Mouse (Mus musculus): Measurements from ENCODE around the gene Cfap58. TPM values are rescaled to one million over a fixed set of nuclear protein-coding genes. Genes with fewer than 3 reads are reported as not detected.

Gene Cfap58
- polyA plus RNA-seq, 1 experiment from 2014 or later = not detected

- no peaks in the 10 kb centered on the region for H3K79me2 ChIP-seq (ENCODE audit: inconsistent target)
- 82% methylated on average over 15 of the region's 15 CpGs for WGBS (ENCODE audit: missing documents)
- no peak overlapping the region for H3K27ac ChIP-seq
- no peak overlapping the region for H3K4me3 ChIP-seq (ENCODE audit: inconsistent target)
- no peaks in the 10 kb centered on the region for H3K36me3 ChIP-seq (ENCODE audit: inconsistent target)
Observed at GRCm38 (mm10) chr19:47978109-47978701, 40.7 kb downstream of the Cfap58 start.

GRCm38 (mm10) chr19:47979446-47979845 lies 42.0 kb downstream of the Cfap58 start:
- H3K36me3 ChIP-seq (ENCODE audit: inconsistent target) = no peaks in the 10 kb centered on the region
- no peak overlapping the region for H3K27ac ChIP-seq
- no peak overlapping the region for H3K4me3 ChIP-seq (ENCODE audit: inconsistent target)
- H3K79me2 ChIP-seq (ENCODE audit: inconsistent target) = no peaks in the 10 kb centered on the region
- WGBS (ENCODE audit: missing documents) = 79% methylated on average over 6 of the region's 6 CpGs

- 88% methylated on average over 10 of the region's 10 CpGs for WGBS (ENCODE audit: missing documents)
- Histone ChIP-seq H3K36me3 (ENCODE audit: inconsistent target) (no peaks in the 10 kb centered on the region), H3K4me3 (ENCODE audit: inconsistent target) (no peak overlapping the region), H3K79me2 (ENCODE audit: inconsistent target) (no peaks in the 10 kb centered on the region), H3K27ac (no peak overlapping the region)
Observed at GRCm38 (mm10) chr19:47980241-47980640, 42.8 kb downstream of the Cfap58 start.

GRCm38 (mm10) chr19:47985606-47986213 lies 48.2 kb downstream of the Cfap58 start:
- no peak overlapping the region for H3K27ac ChIP-seq
- H3K4me3 ChIP-seq (ENCODE audit: inconsistent target) = no peak overlapping the region
- H3K79me2 ChIP-seq (ENCODE audit: inconsistent target) = no peaks in the 10 kb centered on the region
- H3K36me3 ChIP-seq (ENCODE audit: inconsistent target) = no peaks in the 10 kb centered on the region
- 85% methylated on average over 14 of the region's 15 CpGs for WGBS (ENCODE audit: missing documents)

GRCm38 (mm10) chr19:47987986-47988385 lies 50.5 kb downstream of the Cfap58 start:
- WGBS (ENCODE audit: missing documents) = 80% methylated on average over 10 of the region's 11 CpGs
- Histone ChIP-seq H3K4me3 (ENCODE audit: inconsistent target) (no peak overlapping the region), H3K36me3 (ENCODE audit: inconsistent target) (no peaks in the 10 kb centered on the region), H3K79me2 (ENCODE audit: inconsistent target) (no peaks in the 10 kb centered on the region), H3K27ac (no peak overlapping the region)

GRCm38 (mm10) chr19:47988456-47988855 lies 51.0 kb downstream of the Cfap58 start:
- Histone ChIP-seq H3K36me3 (ENCODE audit: inconsistent target) (no peaks in the 10 kb centered on the region), H3K27ac (no peak overlapping the region), H3K79me2 (ENCODE audit: inconsistent target) (no peaks in the 10 kb centered on the region), H3K4me3 (ENCODE audit: inconsistent target) (no peak overlapping the region)
- 30% methylated on average over 16 of the region's 16 CpGs for WGBS (ENCODE audit: missing documents)

GRCm38 (mm10) chr19:47988880-47989574 lies 51.6 kb downstream of the Cfap58 start:
- 75% methylated on average over 13 of the region's 13 CpGs for WGBS (ENCODE audit: missing documents)
- no peaks in the 10 kb centered on the region for H3K79me2 ChIP-seq (ENCODE audit: inconsistent target)
- H3K4me3 ChIP-seq (ENCODE audit: inconsistent target) = no peak overlapping the region
- no peak overlapping the region for H3K27ac ChIP-seq
- no peaks in the 10 kb centered on the region for H3K36me3 ChIP-seq (ENCODE audit: inconsistent target)

GRCm38 (mm10) chr19:47989575-47989891 lies 52.1 kb downstream of the Cfap58 start:
- H3K4me3 ChIP-seq (ENCODE audit: inconsistent target) = no peak overlapping the region
- H3K36me3 ChIP-seq (ENCODE audit: inconsistent target) = no peaks in the 10 kb centered on the region
- WGBS (ENCODE audit: missing documents) = 93% methylated on average over 4 of the region's 4 CpGs
- no peak overlapping the region for H3K27ac ChIP-seq
- H3K79me2 ChIP-seq (ENCODE audit: inconsistent target) = no peaks in the 10 kb centered on the region

GRCm38 (mm10) chr19:48001240-48001639 lies 63.8 kb downstream of the Cfap58 start:
- WGBS (ENCODE audit: missing documents) = 95% methylated on average over 13 of the region's 13 CpGs
- no peaks in the 10 kb centered on the region for H3K36me3 ChIP-seq (ENCODE audit: inconsistent target)

GRCm38 (mm10) chr19:48001774-48002173 lies 64.3 kb downstream of the Cfap58 start:
- Histone ChIP-seq H3K79me2 (ENCODE audit: inconsistent target) (no peaks in the 10 kb centered on the region), H3K4me3 (ENCODE audit: inconsistent target) (no peak overlapping the region)
- 81% methylated on average over 11 of the region's 11 CpGs for WGBS (ENCODE audit: missing documents)

More at GRCm38 (mm10) chr19:48001240-48001639, 63.8 kb downstream of the Cfap58 start:
- H3K79me2 ChIP-seq (ENCODE audit: inconsistent target) = no peaks in the 10 kb centered on the region
- no peak overlapping the region for H3K4me3 ChIP-seq (ENCODE audit: inconsistent target)
- no peak overlapping the region for H3K27ac ChIP-seq

GRCm38 (mm10) chr19:48008771-48009413 lies 71.4 kb downstream of the Cfap58 start:
- no peak overlapping the region for H3K27ac ChIP-seq
- WGBS (ENCODE audit: missing documents) = 85% methylated on average over 10 of the region's 12 CpGs
- no peaks in the 10 kb centered on the region for H3K79me2 ChIP-seq (ENCODE audit: inconsistent target)
- no peaks in the 10 kb centered on the region for H3K36me3 ChIP-seq (ENCODE audit: inconsistent target)
- H3K4me3 ChIP-seq (ENCODE audit: inconsistent target) = no peak overlapping the region

More at GRCm38 (mm10) chr19:48001774-48002173, 64.3 kb downstream of the Cfap58 start:
- Histone ChIP-seq H3K36me3 (ENCODE audit: inconsistent target) (no peaks in the 10 kb centered on the region), H3K27ac (no peak overlapping the region)

GRCm38 (mm10) chr19:48009586-48010331 lies 72.3 kb downstream of the Cfap58 start:
- no peak overlapping the region for H3K4me3 ChIP-seq (ENCODE audit: inconsistent target)
- WGBS (ENCODE audit: missing documents) = 86% methylated on average over 15 of the region's 15 CpGs

GRCm38 (mm10) chr19:48020103-48020502 lies 82.6 kb downstream of the Cfap58 start:
- Histone ChIP-seq H3K27ac (no peak overlapping the region), H3K79me2 (ENCODE audit: inconsistent target) (no peaks in the 10 kb centered on the region), H3K36me3 (ENCODE audit: inconsistent target) (no peaks in the 10 kb centered on the region), H3K4me3 (ENCODE audit: inconsistent target) (no peak overlapping the region)
- 85% methylated on average over 13 of the region's 13 CpGs for WGBS (ENCODE audit: missing documents)

More at GRCm38 (mm10) chr19:48009586-48010331, 72.3 kb downstream of the Cfap58 start:
- Histone ChIP-seq H3K36me3 (ENCODE audit: inconsistent target) (no peaks in the 10 kb centered on the region), H3K27ac (no peak overlapping the region), H3K79me2 (ENCODE audit: inconsistent target) (no peaks in the 10 kb centered on the region)

GRCm38 (mm10) chr19:48021435-48021834 lies 84.0 kb downstream of the Cfap58 start:
- Histone ChIP-seq H3K79me2 (ENCODE audit: inconsistent target) (no peaks in the 10 kb centered on the region), H3K4me3 (ENCODE audit: inconsistent target) (no peak overlapping the region), H3K36me3 (ENCODE audit: inconsistent target) (no peaks in the 10 kb centered on the region), H3K27ac (no peak overlapping the region)
- WGBS (ENCODE audit: missing documents) = 88% methylated on average over 15 of the region's 15 CpGs
